ENCODE assay signal across 16 mouse cellular contexts in genomic region chr11:93560570-93560969, GRCm38 (mm10).
"Had no signal": no experiment of that assay in that cellular context is flagged by ENCODE, and none has a peak within 500 bp of the region (broad histone marks: within the 10 kb centered on the region; RNA-seq: fewer than 3 reads in every experiment).

No protein-coding gene starts in this region.

- H3K27me3 ChIP-seq: kidney, embryonic 15.5 days; liver, embryonic 15.5 days; midbrain, embryonic 12.5 days had no signal

- DNase-seq: kidney, adult 2 months; kidney, postnatal 14 days; lung, adult 2 months; lung, postnatal 36 days; right cerebral cortex, postnatal 4 days; spleen, adult 18-20 months; thymus, adult 18-20 months; thymus, postnatal 14 days had no signal

- H3K9me3 ChIP-seq: kidney, embryonic 15.5 days; limb, embryonic 10.5 days; liver, embryonic 15.5 days; midbrain, embryonic 12.5 days had no signal

- ATAC-seq: intestine, embryonic 16.5 days; lung, postnatal 0 days had no signal

- H3K4me1 ChIP-seq: kidney, embryonic 15.5 days; liver, embryonic 15.5 days had no signal

- H3K4me2 ChIP-seq: kidney, embryonic 15.5 days; liver, embryonic 11.5 days; liver, embryonic 15.5 days; midbrain, embryonic 12.5 days had no signal

- H3K27ac ChIP-seq: kidney, embryonic 15.5 days; left cerebral cortex, adult 2 months; limb, embryonic 10.5 days; liver, embryonic 15.5 days; midbrain, embryonic 12.5 days had no signal

- H3K36me3 ChIP-seq: kidney, embryonic 15.5 days; limb, embryonic 10.5 days; liver, embryonic 15.5 days; midbrain, embryonic 12.5 days had no signal

- H3K9ac ChIP-seq: kidney, embryonic 15.5 days; liver, embryonic 15.5 days; midbrain, embryonic 12.5 days had no signal

- H3K4me3 ChIP-seq: kidney, embryonic 15.5 days; left cerebral cortex, adult 2 months; limb, embryonic 10.5 days; liver, embryonic 15.5 days; midbrain, embryonic 12.5 days had no signal
